Mouse (Mus musculus): ENCODE data around the gene Tbc1d2b. TPM values are rescaled to one million over a fixed set of nuclear protein-coding genes. Genes with fewer than 3 reads are reported as not detected.

Tbc1d2b gene
- polyA plus RNA-seq, 1 experiment from 2014 or later = 13.2 TPM

DNA sequence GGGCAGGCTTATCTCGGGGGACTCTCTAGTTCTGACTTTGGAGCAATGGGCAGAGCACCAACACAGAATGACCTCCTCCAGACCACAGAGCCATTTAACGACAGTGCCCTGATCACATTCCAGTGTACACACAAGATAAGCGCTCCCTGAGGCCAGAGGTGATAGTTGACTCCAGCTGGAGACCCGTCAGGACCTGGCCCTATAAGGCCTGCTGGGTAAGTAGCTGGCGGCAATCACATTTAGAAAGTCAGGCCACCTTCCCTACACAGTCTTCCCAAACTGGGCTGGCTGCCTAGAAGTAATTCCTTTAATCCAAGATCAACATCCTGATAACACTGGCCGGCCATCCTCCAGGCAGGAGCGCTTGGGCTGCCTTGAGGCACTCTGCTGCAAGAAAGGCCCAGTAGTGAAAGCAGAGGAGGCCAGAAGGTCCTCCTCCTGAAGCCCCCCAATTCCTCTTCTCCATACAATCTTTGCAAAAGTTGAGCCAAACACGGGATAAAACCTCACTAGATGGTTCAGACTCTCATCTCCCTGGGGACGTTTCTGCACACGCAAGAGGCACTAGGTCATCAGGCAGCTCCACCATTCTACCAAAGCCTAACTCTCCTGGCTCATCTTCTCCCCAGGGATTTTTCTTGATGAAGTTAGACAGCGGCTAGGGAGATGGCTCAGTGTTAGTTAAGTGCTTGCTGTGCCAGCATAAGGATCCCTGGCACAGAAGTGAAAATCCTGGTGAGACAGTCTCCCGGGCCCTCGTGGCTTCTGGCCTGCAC lies 9.8 kb downstream of the Tbc1d2b start:
- no peaks in the 10 kb centered on the region for H3K27me3 ChIP-seq (replicated peaks; ENCODE audit: control insufficient read depth, insufficient read depth, low read length)
- ATAC-seq (replicated peaks; ENCODE audit: low FRiP score) = peak; percentile 74
- H3K4me2 ChIP-seq = peak overlapping the region; percentile 40
- DNase-seq (ENCODE audit: low spot score) = no peak
- no peaks in the 10 kb centered on the region for H3K9me3 ChIP-seq (ENCODE audit: control insufficient read depth, low read length)
- no peak overlapping the region for H3K4me3 ChIP-seq (ENCODE audit: low read depth, low read length)
- peak overlapping the region; percentile 30; the same call in 1 of the 2 replicates for H3K9ac ChIP-seq (ENCODE audit: low read depth, low read length)
- peaks cover 68% of the 10 kb centered on the region for H3K4me1 ChIP-seq (replicated peaks; ENCODE audit: control insufficient read depth, insufficient read depth, low read length)
- H3K27ac ChIP-seq (ENCODE audit: low read depth, low read length) = peak overlapping the region; percentile 66
- 44% methylated on average over 13 of the region's 13 CpGs for WGBS
- H3K36me3 ChIP-seq (ENCODE audit: control insufficient read depth, insufficient read depth, low read length) = no peaks in the 10 kb centered on the region

DNA sequence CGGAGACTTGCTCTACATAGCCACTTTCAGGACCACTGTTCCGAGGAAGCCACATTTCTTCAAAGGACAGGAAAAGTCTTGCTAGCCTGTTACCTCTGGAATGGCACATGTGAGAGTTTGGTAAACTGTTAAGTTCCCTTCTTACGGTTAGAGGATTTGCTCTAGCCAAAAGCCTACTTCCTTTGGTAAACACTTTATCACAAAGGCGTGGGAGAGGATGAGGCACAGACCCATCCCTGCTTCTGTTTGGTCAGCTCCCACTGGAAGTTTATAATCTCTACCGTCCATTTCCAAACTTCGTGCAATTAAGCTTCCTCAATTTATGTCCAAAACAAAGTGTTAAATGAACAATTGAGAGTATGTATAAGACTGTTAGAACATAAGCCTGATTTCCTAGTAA lies 10.5 kb downstream of the Tbc1d2b start:
- peak overlapping the region; percentile 27; the same call in 1 of the 2 replicates for H3K9ac ChIP-seq (ENCODE audit: low read depth, low read length)
- no peak overlapping the region for H3K4me3 ChIP-seq (ENCODE audit: low read depth, low read length)
- H3K27me3 ChIP-seq (replicated peaks; ENCODE audit: control insufficient read depth, insufficient read depth, low read length) = no peaks in the 10 kb centered on the region
- no peak for DNase-seq (ENCODE audit: low spot score)
- ATAC-seq (replicated peaks; ENCODE audit: low FRiP score) = no peak
- H3K4me2 ChIP-seq = peak overlapping the region; percentile 40
- WGBS = 46% methylated on average over 6 of the region's 6 CpGs
- H3K4me1 ChIP-seq (replicated peaks; ENCODE audit: control insufficient read depth, insufficient read depth, low read length) = peaks cover 70% of the 10 kb centered on the region
- peak overlapping the region; percentile 66 for H3K27ac ChIP-seq (ENCODE audit: low read depth, low read length)
- H3K9me3 ChIP-seq (ENCODE audit: control insufficient read depth, low read length) = no peaks in the 10 kb centered on the region
- H3K36me3 ChIP-seq (ENCODE audit: control insufficient read depth, insufficient read depth, low read length) = no peaks in the 10 kb centered on the region

GRCm38 (mm10) chr9:90259400-90259950 lies 11.1 kb downstream of the Tbc1d2b start:
- peaks cover 70% of the 10 kb centered on the region for H3K4me1 ChIP-seq (replicated peaks; ENCODE audit: control insufficient read depth, insufficient read depth, low read length)
- DNase-seq (ENCODE audit: low spot score) = no peak
- 78% methylated on average over 12 of the region's 12 CpGs for WGBS

GRCm38 (mm10) chr9:90257754-90258531 lies 12.7 kb downstream of the Tbc1d2b start:
- peaks cover 66% of the 10 kb centered on the region for H3K4me1 ChIP-seq (replicated peaks; ENCODE audit: control insufficient read depth, insufficient read depth, low read length)
- H3K4me3 ChIP-seq (ENCODE audit: low read depth, low read length) = no peak overlapping the region
- DNase-seq (ENCODE audit: low spot score) (no peak), ATAC-seq (replicated peaks; ENCODE audit: low FRiP score) (no peak; the same call in 1 of the 2 replicates)
- peak overlapping the region; percentile 50 for H3K27ac ChIP-seq (ENCODE audit: low read depth, low read length)
- 61% methylated on average over 13 of the region's 13 CpGs for WGBS
- H3K4me2 ChIP-seq = peak overlapping the region; percentile 19
- no peaks in the 10 kb centered on the region for H3K9me3 ChIP-seq (ENCODE audit: control insufficient read depth, low read length)
- no peaks in the 10 kb centered on the region for H3K36me3 ChIP-seq (ENCODE audit: control insufficient read depth, insufficient read depth, low read length)
- no peaks in the 10 kb centered on the region for H3K27me3 ChIP-seq (replicated peaks; ENCODE audit: control insufficient read depth, insufficient read depth, low read length)
- 0 out of 2 replicates have a peak overlapping the region, but pooled peaks have one; percentile 6 for H3K9ac ChIP-seq (ENCODE audit: low read depth, low read length)

More at GRCm38 (mm10) chr9:90259400-90259950, 11.1 kb downstream of the Tbc1d2b start:
- Histone ChIP-seq H3K4me3 (ENCODE audit: low read depth, low read length) (no peak overlapping the region), H3K36me3 (ENCODE audit: control insufficient read depth, insufficient read depth, low read length) (no peaks in the 10 kb centered on the region), H3K9me3 (ENCODE audit: control insufficient read depth, low read length) (no peaks in the 10 kb centered on the region), H3K4me2 (no peak overlapping the region), H3K27ac (ENCODE audit: low read depth, low read length) (peak overlapping the region; percentile 66), H3K27me3 (replicated peaks; ENCODE audit: control insufficient read depth, insufficient read depth, low read length) (no peaks in the 10 kb centered on the region), H3K9ac (ENCODE audit: low read depth, low read length) (peak overlapping the region; percentile 27; the same call in 1 of the 2 replicates)
- no peak for ATAC-seq (replicated peaks; ENCODE audit: low FRiP score)

DNA sequence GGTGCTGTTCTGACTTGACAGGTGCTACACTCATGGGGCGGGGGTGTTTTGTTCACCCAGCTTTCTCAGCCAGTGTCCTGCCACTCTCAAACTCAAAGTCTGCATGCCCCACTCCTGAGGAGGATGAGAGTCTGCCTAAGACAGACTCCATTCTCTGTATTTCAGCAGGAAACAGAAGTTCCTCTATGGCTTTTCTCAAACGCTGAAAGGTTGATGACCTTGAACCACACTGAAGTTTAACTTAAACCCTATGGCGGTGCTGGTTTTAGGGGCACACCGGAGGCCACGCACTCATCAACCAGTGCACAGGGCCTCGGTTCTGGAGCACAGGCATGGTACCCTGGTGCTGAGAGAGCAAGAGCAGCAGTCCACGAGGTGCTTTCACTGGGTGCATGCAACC lies 13.4 kb downstream of the Tbc1d2b start:
- Histone ChIP-seq H3K36me3 (ENCODE audit: control insufficient read depth, insufficient read depth, low read length) (no peaks in the 10 kb centered on the region), H3K9ac (ENCODE audit: low read depth, low read length) (0 out of 2 replicates have a peak overlapping the region, but pooled peaks have one; percentile 6), H3K4me3 (ENCODE audit: low read depth, low read length) (no peak overlapping the region), H3K27me3 (replicated peaks; ENCODE audit: control insufficient read depth, insufficient read depth, low read length) (no peaks in the 10 kb centered on the region), H3K4me1 (replicated peaks; ENCODE audit: control insufficient read depth, insufficient read depth, low read length) (peaks cover 66% of the 10 kb centered on the region), H3K27ac (ENCODE audit: low read depth, low read length) (peak overlapping the region; percentile 50; the same call in 1 of the 2 replicates), H3K9me3 (ENCODE audit: control insufficient read depth, low read length) (no peaks in the 10 kb centered on the region), H3K4me2 (peak overlapping the region; percentile 19)
- WGBS = 54% methylated on average over 7 of the region's 7 CpGs
- DNase-seq (ENCODE audit: low spot score) (no peak), ATAC-seq (replicated peaks; ENCODE audit: low FRiP score) (no peak)

DNA sequence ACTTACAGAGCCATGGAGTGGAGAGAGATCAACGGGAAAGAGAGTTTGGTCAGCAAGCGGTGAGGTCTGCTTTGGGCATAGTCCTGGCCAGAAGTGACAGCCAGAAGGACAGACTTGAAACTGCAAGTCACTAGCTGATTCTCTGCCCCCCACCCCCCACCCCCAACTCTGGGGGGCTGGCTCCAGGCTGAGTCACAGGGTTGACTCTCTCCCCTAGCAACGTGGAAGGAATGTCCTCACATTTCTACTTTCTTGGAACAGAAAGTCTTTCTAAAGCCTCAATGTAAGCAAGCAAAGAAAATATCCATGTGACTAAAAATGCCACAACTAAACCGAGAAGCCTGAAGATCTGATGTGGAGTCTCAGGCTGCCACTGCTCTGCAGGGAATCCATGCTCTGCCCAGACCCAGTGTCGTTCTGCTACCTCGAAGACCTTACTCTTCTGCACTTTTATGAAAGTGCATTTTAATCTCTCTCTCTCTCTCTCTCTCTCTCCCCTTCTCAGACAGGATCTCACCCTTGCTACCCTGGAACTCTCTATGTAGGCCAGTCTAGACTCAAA lies 14.7 kb downstream of the Tbc1d2b start:
- no peak overlapping the region for H3K4me2 ChIP-seq
- H3K9ac ChIP-seq (ENCODE audit: low read depth, low read length) = peak overlapping the region; percentile 10; the same call in 1 of the 2 replicates
- ATAC-seq (replicated peaks; ENCODE audit: low FRiP score) (no peak), DNase-seq (ENCODE audit: low spot score) (no peak)
- peaks cover 68% of the 10 kb centered on the region for H3K4me1 ChIP-seq (replicated peaks; ENCODE audit: control insufficient read depth, insufficient read depth, low read length)
- H3K36me3 ChIP-seq (ENCODE audit: control insufficient read depth, insufficient read depth, low read length) = no peaks in the 10 kb centered on the region
- 44% methylated on average over 6 of the region's 6 CpGs for WGBS
- no peak overlapping the region for H3K4me3 ChIP-seq (ENCODE audit: low read depth, low read length)
- no peaks in the 10 kb centered on the region for H3K9me3 ChIP-seq (ENCODE audit: control insufficient read depth, low read length)
- H3K27me3 ChIP-seq (replicated peaks; ENCODE audit: control insufficient read depth, insufficient read depth, low read length) = no peaks in the 10 kb centered on the region
- peak overlapping the region; percentile 61; the same call in 1 of the 2 replicates for H3K27ac ChIP-seq (ENCODE audit: low read depth, low read length)

DNA sequence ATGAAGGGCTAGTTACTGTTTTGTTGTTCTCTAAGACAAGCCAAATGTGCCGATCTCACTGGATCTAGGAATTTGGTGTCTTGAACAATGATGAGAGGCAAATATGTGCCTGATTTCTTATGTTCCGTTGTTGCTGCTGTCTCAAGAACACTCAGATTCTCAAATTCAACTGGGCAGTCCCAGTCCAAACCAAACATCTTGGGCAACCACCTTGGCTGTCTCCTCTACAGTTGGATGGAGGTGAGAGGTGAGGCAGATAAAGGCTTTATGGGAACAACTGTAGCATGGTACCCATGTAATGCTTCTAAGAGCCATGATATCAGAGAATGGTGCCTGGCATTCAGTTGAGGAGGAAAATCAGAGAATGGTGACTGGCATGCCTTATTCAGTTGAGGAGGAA lies 17.4 kb downstream of the Tbc1d2b start:
- Histone ChIP-seq H3K27me3 (replicated peaks; ENCODE audit: control insufficient read depth, insufficient read depth, low read length) (no peaks in the 10 kb centered on the region), H3K4me2 (no peak overlapping the region), H3K27ac (ENCODE audit: low read depth, low read length) (no peak overlapping the region), H3K9ac (ENCODE audit: low read depth, low read length) (no peak overlapping the region), H3K9me3 (ENCODE audit: control insufficient read depth, low read length) (no peaks in the 10 kb centered on the region), H3K36me3 (ENCODE audit: control insufficient read depth, insufficient read depth, low read length) (0 out of 2 replicates have a peak, but pooled peaks cover 3% of the 10 kb centered on the region), H3K4me3 (ENCODE audit: low read depth, low read length) (no peak overlapping the region), H3K4me1 (replicated peaks; ENCODE audit: control insufficient read depth, insufficient read depth, low read length) (peaks cover 66% of the 10 kb centered on the region)
- no peak for DNase-seq (ENCODE audit: low spot score)
- ATAC-seq (replicated peaks; ENCODE audit: low FRiP score) = no peak
- WGBS = 91% methylated on average over 2 of the region's 2 CpGs
